Mouse (Mus musculus) left cerebral cortex, postnatal 14 days (tissue): Measurements from ENCODE around the gene Ptprj. TPM values are rescaled to one million over a fixed set of nuclear protein-coding genes. Genes with fewer than 3 reads are reported as not detected.
"Not testable (repeated sequence)": the region's sequence is repeated elsewhere in the genome, so short reads cannot be mapped to it uniquely, and the experiment has no call there.

Experiments
- DNase-seq, 2 experiments: peaks; one replicate each; pipeline ENCODE4 v3.0.0; 2021 to 2022; ENCODE audit warnings: low spot score in 2 of 2, mixed read lengths in 1 of 2
- intact Hi-C: fragments of 180-260 bp; cut with DNase I; formaldehyde crosslinking; loops from one replicate; pipeline ENCODE4 v1.15.1; 2025
- total RNA-seq, 2 experiments: library from RNA; stranded (reverse); gene quantifications; 2 replicates each; pipeline ENCODE4 v1.2.3; 2021

Ptprj gene
- total RNA-seq, 2 experiments from 2014 or later: 91.2 to 111 TPM

GRCm38 (mm10) chr2:90579728-90580235 lies 665 bp downstream of the Ptprj start:
- no peak for DNase-seq
- intact Hi-C loops: loop anchor here (2.0 to 5.0 kb wide), 4 partner anchors 38 to 105 kb away; partner anchors contain the start of gene Nup160

DNA sequence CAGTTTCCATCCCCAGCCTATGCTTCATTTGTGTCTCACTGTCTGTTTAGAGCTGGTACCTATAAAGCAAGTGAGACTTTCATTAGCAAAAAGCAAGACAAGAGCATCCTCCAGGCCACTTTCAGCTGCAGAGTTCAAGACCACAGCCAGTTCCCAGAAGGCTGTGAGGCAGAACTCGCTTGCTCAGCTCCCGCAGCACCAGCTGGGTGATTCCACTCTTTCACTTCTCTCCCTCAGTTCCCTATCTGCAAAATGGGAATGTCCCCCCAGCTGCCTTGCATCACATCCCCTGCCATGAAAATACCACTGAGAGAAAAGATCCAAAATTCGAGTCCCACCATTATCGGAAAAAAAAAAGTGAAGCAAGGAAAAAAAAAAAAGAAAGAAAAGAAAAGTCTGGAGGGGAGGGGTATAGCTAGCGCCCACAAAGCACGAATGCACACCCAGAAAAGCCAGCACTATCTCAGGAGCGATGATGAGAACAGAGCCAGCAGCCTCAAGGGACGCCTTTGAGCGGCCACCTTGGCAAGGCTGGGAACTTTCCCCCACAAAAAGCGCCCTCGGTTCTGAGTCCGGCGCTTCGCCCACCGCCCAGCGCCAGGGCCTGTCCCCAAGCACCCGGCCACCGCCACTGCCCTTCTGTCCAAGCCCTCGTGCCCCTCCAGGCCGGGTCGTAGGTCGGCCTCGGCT lies 1.3 kb downstream of the Ptprj start:
- peak in 1 of 2 experiments; percentile 53 for DNase-seq
- intact Hi-C loops: loop anchor here (2.0 to 5.0 kb wide), 2 partner anchors 52 to 104 kb away; no protein-coding TSS in a partner anchor

- intact Hi-C loops: loop anchor here (2.0 to 5.0 kb wide), 2 partner anchors 50 to 103 kb away; no protein-coding TSS in a partner anchor
- DNase-seq: no peak
These were observed 2.8 kb downstream of the Ptprj start for GRCm38 (mm10) chr2:90577451-90578279.

GRCm38 (mm10) chr2:90576936-90577335 lies 3.5 kb downstream of the Ptprj start:
- no peak for DNase-seq
- intact Hi-C loops: loop anchor here (5.0 kb wide), 1 partner anchor 50 kb away; no protein-coding TSS in a partner anchor

DNA sequence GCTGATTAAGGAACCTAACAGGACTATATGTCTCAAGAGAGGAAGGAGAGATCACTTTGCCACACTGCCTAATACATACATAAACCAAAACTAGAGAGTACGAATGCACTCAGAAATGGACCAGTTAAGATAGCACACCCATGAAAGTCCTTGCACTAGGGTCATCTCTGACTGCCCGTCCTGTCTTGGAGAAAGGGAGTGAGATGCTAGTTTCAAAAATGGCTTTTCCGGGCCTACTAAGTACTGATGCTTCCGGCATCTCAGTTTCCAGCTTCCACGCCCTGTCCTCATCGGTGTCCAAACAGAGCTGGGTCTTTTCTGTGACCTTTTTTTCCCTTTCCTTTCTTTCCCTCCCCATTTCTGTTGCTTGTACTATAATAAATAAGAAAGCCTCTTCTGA lies 4.0 kb downstream of the Ptprj start:
- DNase-seq: no peak
- intact Hi-C loops: loop anchor here (5.0 kb wide), 1 partner anchor 49 kb away; no protein-coding TSS in a partner anchor

GRCm38 (mm10) chr2:90575713-90576112 lies 4.7 kb downstream of the Ptprj start:
- intact Hi-C loops: loop anchor here (5.0 kb wide), 1 partner anchor 48 kb away; no protein-coding TSS in a partner anchor
- DNase-seq: no peak

GRCm38 (mm10) chr2:90575116-90575515 lies 5.3 kb downstream of the Ptprj start:
- intact Hi-C loops: loop anchor here (5.0 kb wide), 1 partner anchor 48 kb away; no protein-coding TSS in a partner anchor
- no peak for DNase-seq

DNA sequence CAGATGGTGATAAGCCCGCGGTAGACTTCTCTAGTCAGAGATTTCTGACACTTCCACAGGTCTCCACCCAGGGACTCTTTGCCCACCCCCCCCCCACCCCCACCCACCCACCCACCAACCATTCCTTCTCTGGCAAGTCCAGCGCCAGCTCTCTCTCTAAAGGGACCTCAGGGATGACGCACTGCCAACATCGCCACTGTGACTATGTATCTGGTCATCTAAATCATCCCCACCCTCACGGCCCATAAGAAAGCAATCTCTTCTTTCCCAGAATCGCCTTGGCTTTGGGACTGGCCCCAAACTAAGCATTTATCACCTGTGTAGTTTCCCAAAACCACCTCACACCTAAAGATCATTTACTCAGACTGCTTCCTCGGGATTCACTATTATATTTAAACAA lies 5.9 kb downstream of the Ptprj start:
- no peak for DNase-seq
- intact Hi-C loops: no loop called here

GRCm38 (mm10) chr2:90573640-90574526 lies 6.6 kb downstream of the Ptprj start:
- intact Hi-C loops: no loop called here
- peak; percentile 47 to 53 for DNase-seq

GRCm38 (mm10) chr2:90572126-90572525 lies 8.3 kb downstream of the Ptprj start:
- intact Hi-C loops: no loop called here
- DNase-seq: no peak

GRCm38 (mm10) chr2:90571399-90571798 lies 9.0 kb downstream of the Ptprj start:
- intact Hi-C loops, DNase-seq: not testable (repeated sequence)

DNA sequence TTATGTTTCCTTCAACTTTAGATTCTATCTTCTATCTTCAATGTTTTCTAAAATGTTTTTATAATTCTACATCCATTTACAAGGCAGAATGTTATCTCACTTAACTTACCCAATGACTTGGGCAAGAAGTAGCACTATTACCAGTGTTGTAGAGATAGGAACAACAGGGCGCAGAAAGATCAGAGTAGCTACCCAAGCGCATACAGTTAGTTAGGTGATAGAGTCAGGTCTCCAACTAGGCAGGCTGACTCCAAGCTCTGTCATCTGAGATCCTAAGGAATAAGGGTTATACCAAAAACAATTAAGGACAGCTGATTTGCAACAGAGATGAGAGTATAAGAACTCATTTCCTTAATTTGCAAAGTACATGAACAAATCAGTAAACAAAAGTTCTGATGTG lies 9.6 kb downstream of the Ptprj start:
- intact Hi-C loops: no loop called here
- no peak for DNase-seq

DNA sequence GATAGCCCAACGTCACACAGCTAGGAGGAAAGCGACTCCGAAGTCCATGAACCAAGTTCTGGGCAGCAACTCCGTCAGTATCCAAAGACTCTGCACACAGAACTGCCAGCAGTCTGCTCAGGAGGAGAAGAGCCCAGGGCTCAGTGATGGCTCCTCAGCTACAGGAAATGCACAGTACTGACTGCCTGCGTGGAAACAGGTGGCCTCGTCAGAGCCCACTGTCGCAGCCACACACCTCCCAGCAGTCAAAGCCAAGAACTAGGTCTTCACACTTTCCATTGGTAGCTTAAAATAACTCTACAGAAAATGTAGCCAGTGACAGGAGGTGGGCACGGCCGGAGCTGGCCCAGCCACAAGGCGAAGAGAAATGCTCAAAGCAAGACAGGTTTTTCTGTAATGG lies 10.2 kb downstream of the Ptprj start:
- intact Hi-C loops: no loop called here

DNA sequence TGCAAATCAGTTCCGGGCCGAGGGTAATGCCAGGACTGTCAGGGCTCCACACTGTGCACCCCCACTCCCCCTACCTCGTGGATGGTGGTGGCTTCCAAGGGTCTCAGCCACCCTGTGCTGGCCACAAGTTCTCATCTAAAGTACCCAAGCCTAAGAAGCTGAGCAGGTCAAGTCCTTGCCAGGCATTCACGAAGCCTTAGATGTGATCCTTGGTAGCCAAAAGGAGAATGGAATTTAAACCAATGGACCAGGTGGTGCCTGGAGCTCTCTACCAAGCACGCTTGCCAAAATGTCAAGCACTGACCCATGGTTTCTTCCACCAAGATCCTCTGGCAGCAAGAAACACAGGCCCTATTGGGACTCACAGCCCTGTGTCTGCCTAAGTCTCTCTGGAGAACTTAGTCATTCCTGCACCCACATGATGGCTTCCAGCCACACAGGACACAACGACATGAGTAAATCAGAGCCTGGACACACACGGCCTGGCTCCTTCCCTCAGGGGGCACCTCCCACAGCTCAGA lies 11.4 kb downstream of the Ptprj start:
- intact Hi-C loops: loop anchor here (5.0 kb wide), 1 partner anchor 62 kb away; no protein-coding TSS in a partner anchor
- DNase-seq: no peak

More for the DNA sequence above, 10.2 kb downstream of the Ptprj start:
- no peak for DNase-seq

DNA sequence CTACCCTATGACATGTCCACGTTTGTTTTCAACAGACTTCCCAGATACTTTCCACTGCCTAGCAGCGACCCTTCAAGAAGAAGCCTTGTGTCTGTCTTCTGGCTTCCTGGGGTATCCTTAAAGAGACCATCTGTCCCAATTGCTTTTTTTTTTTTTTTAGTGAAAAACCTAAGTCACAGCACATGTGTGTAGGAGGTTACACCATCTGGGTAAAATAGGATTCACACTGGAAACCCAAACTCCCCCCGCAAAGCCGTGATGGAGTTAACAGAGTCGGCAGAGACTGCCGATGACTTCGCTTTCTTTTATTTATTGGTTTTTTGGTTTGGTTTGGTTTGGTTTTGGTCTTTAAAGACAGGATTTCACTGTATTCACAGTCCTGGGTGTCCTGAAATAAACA lies 12.4 kb downstream of the Ptprj start:
- intact Hi-C loops: loop anchor here (5.0 kb wide), 1 partner anchor 61 kb away; no protein-coding TSS in a partner anchor
- peak; percentile 59 to 62 for DNase-seq

- intact Hi-C loops: loop anchor here (5.0 kb wide), 1 partner anchor 60 kb away; no protein-coding TSS in a partner anchor
- DNase-seq: peak in 1 of 2 experiments; percentile 47
These were observed 13.5 kb downstream of the Ptprj start for GRCm38 (mm10) chr2:90566773-90567528.

GRCm38 (mm10) chr2:90566046-90566445 lies 14.4 kb downstream of the Ptprj start:
- intact Hi-C loops: loop anchor here (5.0 kb wide), 1 partner anchor 59 kb away; no protein-coding TSS in a partner anchor
- no peak for DNase-seq
